In the genomic region with DNA sequence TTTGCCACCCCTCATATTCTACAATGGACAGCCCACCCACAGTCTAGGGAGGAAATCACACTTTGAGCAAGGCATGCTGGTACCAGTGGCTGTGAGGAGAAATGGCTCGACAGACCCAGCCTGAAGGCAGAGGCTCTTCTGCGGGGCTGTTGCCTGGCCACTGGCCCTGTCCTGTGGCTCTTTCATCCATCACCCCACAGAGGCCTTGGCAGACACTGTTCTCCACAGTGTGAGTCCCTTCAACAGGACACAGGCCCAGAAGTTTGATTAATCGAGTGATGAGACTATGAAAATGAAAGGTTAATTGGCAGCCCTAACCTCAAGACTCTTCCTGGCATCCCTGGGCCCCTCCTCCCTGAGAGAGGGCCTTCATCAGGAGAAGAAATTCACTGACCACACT, we compare ENCODE assay signal across 21 mouse cellular contexts.
A peak's percentile ranks its signal among the peaks of the same experiment; 100 is the strongest.
DNase-seq lines count a peak whose midpoint lies in the region; ATAC-seq and TF ChIP-seq lines count a peak whose summit lies in the region.
"Had no signal": no experiment of that assay in that cellular context is flagged by ENCODE, and none has a peak within 500 bp of the region (broad histone marks: within the 10 kb centered on the region; RNA-seq: fewer than 3 reads in every experiment).

No protein-coding gene starts in this region.

- H3K4me2 ChIP-seq in midbrain, postnatal 0 days (ENCODE audit: low read depth, low read length, poor library complexity, severe bottlenecking) = no peak overlapping the region
- no peak overlapping the region for H3K4me2 ChIP-seq in midbrain, embryonic 14.5 days (ENCODE audit: low read length)
- H3K4me2 ChIP-seq: forebrain, embryonic 15.5 days; heart, embryonic 11.5 days; kidney, embryonic 15.5 days; liver, embryonic 15.5 days had no signal

- intact Hi-C loops in left cerebral cortex, postnatal 4 days (cut with DNase I) = no loop called here
- intact Hi-C loops in left cerebral cortex, adult 2 months (cut with DNase I) = no loop called here

- no peak overlapping the region for H3K9ac ChIP-seq in midbrain, postnatal 0 days (replicated peaks; ENCODE audit: low read length, poor library complexity, severe bottlenecking)
- no peak overlapping the region for H3K9ac ChIP-seq in midbrain, embryonic 14.5 days (replicated peaks; ENCODE audit: low read length)
- H3K9ac ChIP-seq: forebrain, embryonic 15.5 days; kidney, embryonic 15.5 days; liver, embryonic 15.5 days had no signal

- no peak overlapping the region for H3K4me3 ChIP-seq in left cerebral cortex, adult 2 months
- H3K4me3 ChIP-seq in midbrain, postnatal 0 days (ENCODE audit: low read depth, low read length) = no peak overlapping the region
- no peak overlapping the region for H3K4me3 ChIP-seq in midbrain, embryonic 14.5 days (replicated peaks; ENCODE audit: low read depth, low read length)
- H3K4me3 ChIP-seq: forebrain, embryonic 15.5 days; hindbrain, embryonic 10.5 days; kidney, embryonic 15.5 days; liver, embryonic 15.5 days had no signal

- H3K36me3 ChIP-seq in midbrain, postnatal 0 days (ENCODE audit: insufficient read depth, low read length) = peaks cover 3% of the 10 kb centered on the region
- H3K36me3 ChIP-seq in midbrain, embryonic 14.5 days (ENCODE audit: control insufficient read depth, insufficient read depth, low read length) = no peaks in the 10 kb centered on the region
- H3K36me3 ChIP-seq: forebrain, embryonic 15.5 days had no signal

- DNase-seq in cerebellum, postnatal 14 days = peak; percentile 55 to 74
- DNase-seq in cerebellum, adult 18-20 months = no peak
- peak; percentile 63 for DNase-seq in left cerebral cortex, postnatal 4 days
- no peak for DNase-seq in left cerebral cortex, adult 2 months (ENCODE audit: extremely low spot score in 1 of 2, low spot score in 2 of 2)
- peak; percentile 52 for DNase-seq in midbrain, postnatal 0 days (ENCODE audit: low spot score)
- DNase-seq in midbrain, embryonic 14.5 days = no peak
- DNase-seq in adrenal gland, adult 2 months = no peak
- DNase-seq in testis, postnatal 10 days (ENCODE audit: low spot score) = no peak
- DNase-seq: gastrocnemius, postnatal 10 days; kidney, postnatal 36 days; layer of hippocampus, postnatal 36 days; liver; right cerebral cortex, postnatal 25 days; spleen, adult 18-20 months had no signal

- peaks cover under 1% of the 10 kb centered on the region; the same call in 1 of the 2 replicates for H3K4me1 ChIP-seq in midbrain, postnatal 0 days (ENCODE audit: insufficient read depth, low read length)
- peaks cover under 1% of the 10 kb centered on the region for H3K4me1 ChIP-seq in midbrain, embryonic 14.5 days (ENCODE audit: control insufficient read depth, insufficient read depth, low read length)
- H3K4me1 ChIP-seq: liver, embryonic 15.5 days had no signal

- TF ChIP-seq CTCF in left cerebral cortex, adult 2 months (IDR thresholded peaks at IDR 0.05) = no peak
- no peak for TF ChIP-seq CTCF in midbrain, postnatal 0 days (IDR thresholded peaks at IDR 0.05)

- ATAC-seq in midbrain, postnatal 0 days (ENCODE audit: low FRiP score) = no peak
- ATAC-seq in midbrain, embryonic 14.5 days (ENCODE audit: low FRiP score, low TSS enrichment) = no peak
- ATAC-seq: forebrain, embryonic 15.5 days; intestine, embryonic 16.5 days had no signal

- H3K9me3 ChIP-seq in midbrain, postnatal 0 days (ENCODE audit: low read length) = no peaks in the 10 kb centered on the region
- no peaks in the 10 kb centered on the region for H3K9me3 ChIP-seq in midbrain, embryonic 14.5 days (ENCODE audit: control insufficient read depth, low read length)
- H3K9me3 ChIP-seq: forebrain, embryonic 15.5 days; hindbrain, embryonic 10.5 days; kidney, embryonic 15.5 days; liver, embryonic 15.5 days had no signal

- H3K27me3 ChIP-seq in midbrain, postnatal 0 days (ENCODE audit: insufficient read depth, low read length) = no peaks in the 10 kb centered on the region
- no peaks in the 10 kb centered on the region for H3K27me3 ChIP-seq in midbrain, embryonic 14.5 days (ENCODE audit: control insufficient read depth, insufficient read depth, low read length)
- H3K27me3 ChIP-seq: forebrain, embryonic 15.5 days; kidney, embryonic 15.5 days; liver, embryonic 15.5 days had no signal

- WGBS in midbrain, postnatal 0 days = 78% methylated on average over 3 of the region's 3 CpGs
- WGBS in midbrain, embryonic 14.5 days = 80% methylated on average over 3 of the region's 3 CpGs

- H3K27ac ChIP-seq in left cerebral cortex, adult 2 months = no peak overlapping the region
- H3K27ac ChIP-seq in midbrain, postnatal 0 days (ENCODE audit: low read depth, low read length) = no peak overlapping the region
- H3K27ac ChIP-seq in midbrain, embryonic 14.5 days (replicated peaks; ENCODE audit: low read depth, low read length) = no peak overlapping the region
- H3K27ac ChIP-seq: forebrain, embryonic 15.5 days; hindbrain, embryonic 10.5 days; kidney, embryonic 15.5 days; liver, embryonic 15.5 days; macrophage had no signal

Comparison
In these comparisons a context has a peak if more than half of its experiments do, and no peak if none do; other contexts are left out.
1. DNase-seq: peak in cerebellum, postnatal 14 days (2 of 2), left cerebral cortex, postnatal 4 days (single experiment) and midbrain, postnatal 0 days (single experiment); none in cerebellum, adult 18-20 months (0 of 2), left cerebral cortex, adult 2 months (0 of 2), midbrain, embryonic 14.5 days (single experiment), adrenal gland, adult 2 months (single experiment) and testis, postnatal 10 days (single experiment).